Mouse (Mus musculus) forelimb bud, embryonic 11.5 days (tissue): Measurements from ENCODE around the gene Rrm1.
A peak's percentile ranks its signal among the peaks of the same experiment; 100 is the strongest.
"Not testable (repeated sequence)": the region's sequence is repeated elsewhere in the genome, so short reads cannot be mapped to it uniquely, and the experiment has no call there.

ENCODE experiments used
- DNase-seq: peaks from one replicate; pipeline ENCODE4 v3.0.0-alpha.2; 2012; ENCODE audit warnings: low read depth, low spot score

Gene Rrm1

GRCm38 (mm10) chr7:102441657-102442391 lies at the start of gene Rrm1:
Gene Rrm1 (plus strand): TSS chr7:102441695.
- peak; percentile 98 for DNase-seq

GRCm38 (mm10) chr7:102393898-102394297 lies 47.6 kb upstream of the Rrm1 start:
- no peak for DNase-seq

GRCm38 (mm10) chr7:102395894-102396293 lies 45.6 kb upstream of the Rrm1 start:
- DNase-seq, result no peak

- no peak for DNase-seq
Observed at GRCm38 (mm10) chr7:102396331-102396730, 45.2 kb upstream of the Rrm1 start.

- DNase-seq, result no peak
Observed at GRCm38 (mm10) chr7:102399180-102399731, 42.2 kb upstream of the Rrm1 start.

GRCm38 (mm10) chr7:102404118-102404517 lies 37.4 kb upstream of the Rrm1 start:
- no peak for DNase-seq

GRCm38 (mm10) chr7:102407440-102407839 lies 34.1 kb upstream of the Rrm1 start:
- no peak for DNase-seq

- DNase-seq, result not testable (repeated sequence)
Observed at GRCm38 (mm10) chr7:102415272-102415671, 26.2 kb upstream of the Rrm1 start.

- DNase-seq, result no peak
Observed at GRCm38 (mm10) chr7:102415841-102416240, 25.7 kb upstream of the Rrm1 start.

GRCm38 (mm10) chr7:102417398-102417797 lies 24.1 kb upstream of the Rrm1 start:
- DNase-seq, result peak; percentile 80

GRCm38 (mm10) chr7:102422036-102422435 lies 19.5 kb upstream of the Rrm1 start:
- no peak for DNase-seq

GRCm38 (mm10) chr7:102425933-102426685 lies 15.4 kb upstream of the Rrm1 start:
- no peak for DNase-seq

- DNase-seq, result no peak
Observed at GRCm38 (mm10) chr7:102434344-102434743, 7.2 kb upstream of the Rrm1 start.

GRCm38 (mm10) chr7:102440822-102441656 lies 456 bp upstream of the Rrm1 start:
- DNase-seq, result no peak

- DNase-seq, result no peak
Observed at GRCm38 (mm10) chr7:102442432-102442831, 937 bp downstream of the Rrm1 start.

GRCm38 (mm10) chr7:102444301-102444700 lies 2.8 kb downstream of the Rrm1 start:
- no peak for DNase-seq

GRCm38 (mm10) chr7:102446438-102446837 lies 4.9 kb downstream of the Rrm1 start:
- DNase-seq, result no peak

- DNase-seq, result no peak
Observed at GRCm38 (mm10) chr7:102458618-102459380, 17.3 kb downstream of the Rrm1 start.

- no peak for DNase-seq
Observed at GRCm38 (mm10) chr7:102467566-102467965, 26.1 kb downstream of the Rrm1 start.

GRCm38 (mm10) chr7:102472675-102473074 lies 31.2 kb downstream of the Rrm1 start:
- no peak for DNase-seq

- no peak for DNase-seq
Observed at GRCm38 (mm10) chr7:102476601-102477000, 35.1 kb downstream of the Rrm1 start.
